In genomic region chr1:191084951-191085559, GRCm38 (mm10) we compare ENCODE assay signal across 7 mouse cellular contexts. TPM values are rescaled to one million over a fixed set of nuclear protein-coding genes. Genes with fewer than 3 reads are reported as not detected.
DNase-seq lines count a peak whose midpoint lies in the region; ATAC-seq and TF ChIP-seq lines count a peak whose summit lies in the region.

No protein-coding gene starts in this region.

- no peak overlapping the region for H3K4me3 ChIP-seq in intestine, embryonic 14.5 days (ENCODE audit: low read depth, low read length)
- H3K4me3 ChIP-seq in intestine, embryonic 16.5 days (ENCODE audit: low read length): no peak overlapping the region
- no peak overlapping the region for H3K4me3 ChIP-seq in cortical plate, adult 2 months (ENCODE audit: insufficient read depth, low read length)
- H3K4me3 ChIP-seq in limb, embryonic 11.5 days (ENCODE audit: low read depth, low read length): no peak overlapping the region

- no peak overlapping the region for H3K9ac ChIP-seq in intestine, embryonic 14.5 days (ENCODE audit: low read length)
- no peak overlapping the region for H3K9ac ChIP-seq in intestine, embryonic 16.5 days (ENCODE audit: low read depth, low read length)
- H3K9ac ChIP-seq in limb, embryonic 11.5 days (ENCODE audit: low read length): no peak overlapping the region

- peaks cover 49% of the 10 kb centered on the region for H3K36me3 ChIP-seq in intestine, embryonic 14.5 days (ENCODE audit: control insufficient read depth, insufficient read depth, low read length)
- H3K36me3 ChIP-seq in intestine, embryonic 16.5 days (ENCODE audit: control insufficient read depth, insufficient read depth, low read length): peaks cover 6% of the 10 kb centered on the region; the same call in 1 of the 2 replicates
- H3K36me3 ChIP-seq in limb, embryonic 11.5 days (ENCODE audit: control insufficient read depth, insufficient read depth, low read length): peaks cover 20% of the 10 kb centered on the region

- peak; percentile 79 for DNase-seq in intestine, embryonic 14.5 days (ENCODE audit: low spot score)
- DNase-seq in A20 (ENCODE audit: low read depth, low spot score): peak; percentile 41
- peak; percentile 35 to 52 for DNase-seq in CD8-positive naive resting alpha-beta T cell, adult 2 months (ENCODE audit: low read depth in 2 of 2, low spot score in 2 of 2)
- peak; percentile 76 for DNase-seq in limb, embryonic 11.5 days (ENCODE audit: low spot score)
- peak; percentile 72 for DNase-seq in right cerebral cortex, postnatal 14 days

- ATAC-seq in intestine, embryonic 14.5 days (replicated peaks; ENCODE audit: low FRiP score, low TSS enrichment, low read depth): no peak
- ATAC-seq in intestine, embryonic 16.5 days: no peak
- no peak for ATAC-seq in limb, embryonic 11.5 days (ENCODE audit: insufficient number of reproducible peaks, low FRiP score, low TSS enrichment, low read depth)

- H3K9me3 ChIP-seq in intestine, embryonic 14.5 days (ENCODE audit: control insufficient read depth, low read length): no peaks in the 10 kb centered on the region
- no peaks in the 10 kb centered on the region for H3K9me3 ChIP-seq in intestine, embryonic 16.5 days (ENCODE audit: control insufficient read depth, low read length)
- no peaks in the 10 kb centered on the region for H3K9me3 ChIP-seq in limb, embryonic 11.5 days (ENCODE audit: control insufficient read depth, low read length)

- TF ChIP-seq CTCF in cortical plate, adult 2 months (IDR thresholded peaks at IDR 0.05; ENCODE audit: extremely low read depth, insufficient read depth, low read length): peak; percentile 43

- no peak for TF ChIP-seq POLR2A in cortical plate, adult 2 months (IDR thresholded peaks at IDR 0.05; ENCODE audit: extremely low read depth, insufficient read depth, low read length)

- H3K4me1 ChIP-seq in intestine, embryonic 14.5 days (replicated peaks; ENCODE audit: control insufficient read depth, insufficient read depth, low read length): no peaks in the 10 kb centered on the region
- H3K4me1 ChIP-seq in intestine, embryonic 16.5 days (ENCODE audit: control insufficient read depth, insufficient read depth, low read length): peaks cover 2% of the 10 kb centered on the region; the same call in 1 of the 2 replicates
- H3K4me1 ChIP-seq in cortical plate, adult 2 months (ENCODE audit: control insufficient read depth, insufficient read depth, low read length): no peaks in the 10 kb centered on the region
- no peaks in the 10 kb centered on the region for H3K4me1 ChIP-seq in limb, embryonic 11.5 days (ENCODE audit: control insufficient read depth, insufficient read depth, low read length)

- no peak overlapping the region for H3K27ac ChIP-seq in intestine, embryonic 14.5 days (ENCODE audit: low read depth)
- H3K27ac ChIP-seq in intestine, embryonic 16.5 days (ENCODE audit: low read length): no peak overlapping the region
- H3K27ac ChIP-seq in cortical plate, adult 2 months (ENCODE audit: insufficient read depth, low read length): no peak overlapping the region
- no peak overlapping the region for H3K27ac ChIP-seq in limb, embryonic 11.5 days (replicated peaks; ENCODE audit: low read depth, low read length)

- no peak overlapping the region for H3K4me2 ChIP-seq in intestine, embryonic 14.5 days (ENCODE audit: low read length)
- no peak overlapping the region for H3K4me2 ChIP-seq in intestine, embryonic 16.5 days (ENCODE audit: low read depth, low read length)
- H3K4me2 ChIP-seq in limb, embryonic 11.5 days (ENCODE audit: low read depth, severe bottlenecking): no peak overlapping the region

- H3K27me3 ChIP-seq in intestine, embryonic 14.5 days (replicated peaks; ENCODE audit: control insufficient read depth, insufficient read depth, low read length): no peaks in the 10 kb centered on the region
- H3K27me3 ChIP-seq in intestine, embryonic 16.5 days (replicated peaks; ENCODE audit: control insufficient read depth, insufficient read depth, low read length): no peaks in the 10 kb centered on the region
- no peaks in the 10 kb centered on the region for H3K27me3 ChIP-seq in limb, embryonic 11.5 days (ENCODE audit: control insufficient read depth, insufficient read depth, low read length)

- WGBS in intestine, embryonic 14.5 days: 72% methylated on average over 5 of the region's 5 CpGs
- 73% methylated on average over 5 of the region's 5 CpGs for WGBS in intestine, embryonic 16.5 days
- 80% methylated on average over 5 of the region's 5 CpGs for WGBS in limb, embryonic 11.5 days

RNA-seq across cellular contexts. Expression of gene Batf3, which starts 12.6 kb away (rescaled TPM):
- polyA plus RNA-seq in intestine, embryonic 14.5 days (2014; fragmentation: Nextera tagmentation; extraction: Ambion mirVana): 10.7 and 12.5 TPM in 2 replicates
- polyA plus RNA-seq in intestine, embryonic 16.5 days (2015; fragmentation: Nextera tagmentation; extraction: Ambion mirVana): 8.4 and 9.0 TPM in 2 replicates
- polyA plus RNA-seq in cortical plate, adult 2 months (2012; rRNA removed): 3.2 and 4.8 TPM in 2 replicates
- polyA plus RNA-seq in limb, embryonic 11.5 days (2014; fragmentation: Nextera tagmentation; extraction: Ambion mirVana): 9.4 and 9.7 TPM in 2 replicates

RNA-seq across cellular contexts. Expression of gene Nsl1, which starts 22.2 kb away (rescaled TPM):
- 20.8 and 23.9 TPM in 2 replicates for polyA plus RNA-seq in intestine, embryonic 14.5 days (2014; fragmentation: Nextera tagmentation; extraction: Ambion mirVana)
- 14.0 and 16.2 TPM in 2 replicates for polyA plus RNA-seq in intestine, embryonic 16.5 days (2015; fragmentation: Nextera tagmentation; extraction: Ambion mirVana)
- 0.52 and 0.61 TPM in 2 replicates for polyA plus RNA-seq in cortical plate, adult 2 months (2012; rRNA removed)
- 28.6 and 35.5 TPM in 2 replicates for polyA plus RNA-seq in limb, embryonic 11.5 days (2014; fragmentation: Nextera tagmentation; extraction: Ambion mirVana)

RNA-seq across cellular contexts. Expression of gene Tatdn3, which starts 22.3 kb away (rescaled TPM):
- polyA plus RNA-seq in intestine, embryonic 14.5 days (2014; fragmentation: Nextera tagmentation; extraction: Ambion mirVana): 12.4 and 16.7 TPM in 2 replicates
- 13.4 and 13.9 TPM in 2 replicates for polyA plus RNA-seq in intestine, embryonic 16.5 days (2015; fragmentation: Nextera tagmentation; extraction: Ambion mirVana)
- 60.7 and 62.4 TPM in 2 replicates for polyA plus RNA-seq in cortical plate, adult 2 months (2012; rRNA removed)
- 12.4 and 13.7 TPM in 2 replicates for polyA plus RNA-seq in limb, embryonic 11.5 days (2014; fragmentation: Nextera tagmentation; extraction: Ambion mirVana)

RNA-seq across cellular contexts. Expression of gene Spata45, which starts 48.6 kb away (rescaled TPM):
- not detected in 2 replicates for polyA plus RNA-seq in intestine, embryonic 14.5 days (2014; fragmentation: Nextera tagmentation; extraction: Ambion mirVana)
- polyA plus RNA-seq in intestine, embryonic 16.5 days (2015; fragmentation: Nextera tagmentation; extraction: Ambion mirVana): 0.61 TPM in 1 of 2 replicates, not detected in the other
- polyA plus RNA-seq in cortical plate, adult 2 months (2012; rRNA removed): not detected in 2 replicates
- polyA plus RNA-seq in limb, embryonic 11.5 days (2014; fragmentation: Nextera tagmentation; extraction: Ambion mirVana): not detected in 2 replicates

RNA-seq across cellular contexts. Expression of gene Flvcr1, which starts 59.1 kb away (rescaled TPM):
- polyA plus RNA-seq in intestine, embryonic 14.5 days (2014; fragmentation: Nextera tagmentation; extraction: Ambion mirVana): 8.4 and 9.5 TPM in 2 replicates
- 8.4 and 14.2 TPM in 2 replicates for polyA plus RNA-seq in intestine, embryonic 16.5 days (2015; fragmentation: Nextera tagmentation; extraction: Ambion mirVana)
- 16.9 and 17.0 TPM in 2 replicates for polyA plus RNA-seq in cortical plate, adult 2 months (2012; rRNA removed)
- polyA plus RNA-seq in limb, embryonic 11.5 days (2014; fragmentation: Nextera tagmentation; extraction: Ambion mirVana): 7.5 and 8.9 TPM in 2 replicates
